Mouse (Mus musculus) MEL (cell line): ENCODE results near the gene Lamb1.

Experiments
- CHD1 ChIP-seq: IDR thresholded peaks from 2 replicates; pipeline ENCODE4 v1.6.1; 2012; ENCODE audit warnings: low read depth, mild to moderate bottlenecking, inconsistent platforms, low read length, improper control_type of control experiment
- CTCF ChIP-seq, 3 experiments: IDR thresholded peaks in 2 of 3; conservative IDR thresholded peaks in 1 of 3; 2 replicates each; pipeline ENCODE4 v1.5.1; 2011 to 2012; ENCODE audit warnings: low read length in 3 of 3, low read depth in 2 of 3, mild to moderate bottlenecking in 2 of 3, improper control_type of control experiment in 1 of 3, inconsistent platforms in 1 of 3, mixed read lengths in 1 of 3, moderate library complexity in 1 of 3; ENCODE audit not compliant: control insufficient read depth in 1 of 3, insufficient read depth in 1 of 3, poor library complexity in 1 of 3, severe bottlenecking in 1 of 3
- MAFK ChIP-seq: IDR thresholded peaks from 2 replicates; pipeline ENCODE4 v1.6.1; 2011; ENCODE audit warnings: low read depth, mild to moderate bottlenecking, low read length, improper control_type of control experiment, borderline replicate concordance
- POLR2A ChIP-seq, 2 experiments: IDR thresholded peaks; 2 replicates each; pipeline ENCODE4 v1.6.1; 2011 to 2012; ENCODE audit warnings: low read length in 2 of 2, mild to moderate bottlenecking in 2 of 2, control low read depth in 1 of 2, improper control_type of control experiment in 1 of 2, low read depth in 1 of 2, moderate library complexity in 1 of 2; ENCODE audit not compliant: control insufficient read depth in 1 of 2, insufficient read depth in 1 of 2, poor library complexity in 1 of 2
- UBTF ChIP-seq: IDR thresholded peaks from 2 replicates; pipeline ENCODE4 v1.6.1; 2012; ENCODE audit warnings: low read depth, mild to moderate bottlenecking, inconsistent platforms, low read length, improper control_type of control experiment, moderate library complexity, borderline replicate concordance; ENCODE audit not compliant: insufficient read depth

DNA sequence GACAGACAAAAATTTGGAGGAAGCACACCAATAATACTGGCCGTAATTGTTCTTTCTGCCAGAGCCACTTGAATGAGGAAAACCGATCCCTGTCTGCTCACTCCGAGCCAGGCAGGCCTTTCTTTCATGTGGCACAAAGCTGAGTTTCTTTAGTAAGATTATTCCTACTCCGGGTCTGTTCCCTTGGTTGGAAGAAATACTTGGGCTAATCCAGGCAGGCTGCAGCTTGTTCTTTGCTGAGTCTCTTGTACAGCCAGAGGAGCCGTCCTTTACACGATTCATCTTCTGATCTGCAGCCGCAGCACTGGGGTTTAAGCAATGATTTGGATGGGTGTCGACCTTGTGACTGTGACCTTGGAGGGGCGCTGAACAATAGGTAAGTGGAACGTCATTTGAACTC is 24.0 kb downstream of the Lamb1 start:
- TF ChIP-seq UBTF (no peak), CTCF (IDR thresholded peaks at IDR 0.05 in 2 of 3, conservative IDR thresholded peaks at IDR 0.05 in 1 of 3; ENCODE audit: control insufficient read depth in 1 of 3, insufficient read depth in 1 of 3, low read depth in 2 of 3, low read length in 3 of 3, poor library complexity in 1 of 3, severe bottlenecking in 1 of 3) (no peak), MAFK (no peak), POLR2A (IDR thresholded peaks at IDR 0.05; ENCODE audit: control insufficient read depth in 1 of 2, insufficient read depth in 1 of 2, low read depth in 1 of 2, low read length in 2 of 2, poor library complexity in 1 of 2) (no peak), CHD1 (no peak)
